Mouse (Mus musculus) thymus, adult 2 months (tissue): Measurements from ENCODE around the gene Lad1.
A peak's percentile ranks its signal among the peaks of the same experiment; 100 is the strongest.

Experiments
- CTCF ChIP-seq: fragments of 200-500 bp; IDR thresholded peaks from 2 replicates; pipeline ENCODE4 v1.5.1; 2012; ENCODE audit warnings: mild to moderate bottlenecking, control low read depth, low read length, moderate library complexity, borderline replicate concordance; ENCODE audit not compliant: control insufficient read depth, poor library complexity, insufficient read depth; ENCODE audit errors: extremely low read depth
- POLR2A ChIP-seq: fragments of 200-500 bp; IDR thresholded peaks from 2 replicates; pipeline ENCODE4 v1.6.1; 2012; ENCODE audit warnings: mild to moderate bottlenecking, low read length, control low read depth, moderate library complexity; ENCODE audit not compliant: control insufficient read depth, poor library complexity, insufficient read depth; ENCODE audit errors: extremely low read depth

DNA sequence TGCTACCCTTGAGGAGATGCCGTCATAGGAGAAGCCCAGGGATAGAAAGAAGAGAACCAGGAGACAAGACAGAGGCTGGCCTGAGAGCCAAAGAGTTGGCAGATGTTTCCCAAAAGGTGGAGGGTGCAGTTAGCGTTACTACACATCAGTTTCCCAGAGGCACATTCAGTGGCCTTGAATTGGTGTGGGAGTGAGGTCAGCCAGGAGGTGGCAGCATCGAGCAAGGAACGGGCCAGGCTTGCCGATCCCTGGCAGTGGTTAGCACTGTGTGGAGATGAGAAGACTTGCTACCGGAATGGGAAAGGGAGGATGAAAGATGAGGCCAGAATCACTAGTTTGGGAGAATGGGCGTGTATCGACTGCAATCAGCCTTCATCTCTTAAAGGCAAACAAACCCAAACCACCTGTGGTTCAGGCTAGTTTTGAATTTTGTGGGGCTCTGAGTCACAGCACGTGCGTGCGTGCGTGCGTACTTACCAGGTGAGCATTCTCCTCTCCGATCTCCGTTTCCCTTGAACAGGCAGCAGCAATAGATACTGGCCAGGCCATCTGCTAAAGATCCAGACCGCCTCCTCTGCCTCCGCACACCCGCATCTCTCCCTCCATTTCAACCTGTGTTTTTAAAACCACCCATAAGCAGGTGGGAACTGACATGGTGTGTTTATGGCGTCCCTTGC is 47.3 kb downstream of the Lad1 start:
- TF ChIP-seq CTCF (peak; percentile 78), POLR2A (no peak)
